Mouse (Mus musculus) kidney, adult 2 months (tissue): ENCODE results near the gene Tfdp2.

Experiments used
- CTCF ChIP-seq: fragments of 200-500 bp; conservative IDR thresholded peaks from 2 replicates; pipeline ENCODE4 v1.5.1; 2011; ENCODE audit warnings: low read depth, mild to moderate bottlenecking, control low read depth, low read length, moderate library complexity, mixed read lengths; ENCODE audit not compliant: insufficient read depth, insufficient read length
- POLR2A ChIP-seq: fragments of 200-500 bp; IDR thresholded peaks from one replicate; pipeline ENCODE4 v1.6.1; 2011; ENCODE audit warnings: low read depth, low read length, control low read depth

DNA sequence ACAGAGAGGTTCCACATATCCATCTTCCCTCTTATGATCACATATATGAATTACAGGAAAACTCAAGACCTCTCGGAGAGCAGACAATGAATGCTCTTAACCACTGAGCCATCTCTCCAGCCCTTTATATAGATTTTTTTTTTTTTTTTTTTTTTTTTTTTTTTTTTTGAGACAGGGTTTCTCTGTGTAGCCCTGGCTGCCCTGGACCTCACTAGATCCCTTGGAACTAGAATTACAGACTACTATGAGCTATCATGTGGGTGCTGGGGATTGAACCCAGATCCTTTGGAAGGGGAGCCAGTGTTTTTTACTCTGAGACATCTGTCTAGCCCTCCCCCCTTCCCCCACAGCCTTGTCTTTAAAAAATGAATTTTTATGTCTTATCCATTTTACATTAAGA is 21.2 kb downstream of the Tfdp2 start:
- no peak for TF ChIP-seq CTCF
- no peak for TF ChIP-seq POLR2A
